Mouse (Mus musculus): ENCODE data around the gene Cytip.

Cytip gene

GRCm38 (mm10) chr2:58161813-58162212, 33.5 kb downstream of the Cytip start:
- DNase-seq (ENCODE audit: low spot score), result no peak

- DNase-seq (ENCODE audit: low spot score), result no peak
Observed at GRCm38 (mm10) chr2:58160541-58161307, 34.6 kb downstream of the Cytip start.

- no peak for DNase-seq (ENCODE audit: low spot score)
Observed at GRCm38 (mm10) chr2:58159880-58160279, 35.5 kb downstream of the Cytip start.

GRCm38 (mm10) chr2:58159121-58159520, 36.2 kb downstream of the Cytip start:
- no peak for DNase-seq (ENCODE audit: low spot score)

- no peak for DNase-seq (ENCODE audit: low spot score)
Observed at GRCm38 (mm10) chr2:58158539-58158938, 36.8 kb downstream of the Cytip start.

GRCm38 (mm10) chr2:58158107-58158506, 37.2 kb downstream of the Cytip start:
- DNase-seq (ENCODE audit: low spot score), result no peak

- DNase-seq (ENCODE audit: low spot score), result no peak
Observed at GRCm38 (mm10) chr2:58157466-58157865, 37.9 kb downstream of the Cytip start.

GRCm38 (mm10) chr2:58156495-58157392, 38.6 kb downstream of the Cytip start:
- DNase-seq (ENCODE audit: low spot score), result no peak

GRCm38 (mm10) chr2:58156108-58156415, 39.3 kb downstream of the Cytip start:
- no peak for DNase-seq (ENCODE audit: low spot score)

- no peak for DNase-seq (ENCODE audit: low spot score)
Observed at GRCm38 (mm10) chr2:58155271-58156107, 39.8 kb downstream of the Cytip start.

GRCm38 (mm10) chr2:58154555-58154954, 40.8 kb downstream of the Cytip start:
- DNase-seq (ENCODE audit: low spot score), result no peak

- no peak for DNase-seq (ENCODE audit: low spot score)
Observed at GRCm38 (mm10) chr2:58153742-58154141, 41.6 kb downstream of the Cytip start.

GRCm38 (mm10) chr2:58149983-58150405, 45.3 kb downstream of the Cytip start:
- no peak for DNase-seq (ENCODE audit: low spot score)

- DNase-seq (ENCODE audit: low spot score), result no peak
Observed at GRCm38 (mm10) chr2:58146572-58146971, 48.8 kb downstream of the Cytip start.

GRCm38 (mm10) chr2:58140531-58140930, 54.8 kb downstream of the Cytip start:
- DNase-seq (ENCODE audit: low spot score), result no peak

- no peak for DNase-seq (ENCODE audit: low spot score)
Observed at GRCm38 (mm10) chr2:58138611-58139010, 56.7 kb downstream of the Cytip start.

GRCm38 (mm10) chr2:58137676-58138075, 57.7 kb downstream of the Cytip start:
- no peak for DNase-seq (ENCODE audit: low spot score)

GRCm38 (mm10) chr2:58136526-58136925, 58.8 kb downstream of the Cytip start:
- DNase-seq (ENCODE audit: low spot score), result no peak

GRCm38 (mm10) chr2:58135061-58135463, 60.3 kb downstream of the Cytip start:
- DNase-seq (ENCODE audit: low spot score), result no peak

- no peak for DNase-seq (ENCODE audit: low spot score)
Observed at GRCm38 (mm10) chr2:58132597-58132996, 62.7 kb downstream of the Cytip start.

GRCm38 (mm10) chr2:58129903-58130302, 65.4 kb downstream of the Cytip start:
- DNase-seq (ENCODE audit: low spot score), result no peak

- DNase-seq (ENCODE audit: low spot score), result no peak
Observed at GRCm38 (mm10) chr2:58111105-58111504, 84.2 kb downstream of the Cytip start.
